Mouse (Mus musculus) forebrain, embryonic 14.5 days (tissue): ENCODE measurements around the gene Gm47791. TPM values are rescaled to one million over a fixed set of nuclear protein-coding genes. Genes with fewer than 3 reads are reported as not detected.

Experiments
- ATAC-seq: fragments of 200-750 bp; cut with Nextera tagmentation; 2 replicates; pipeline ENCODE4 v1.8.0; 2017; ENCODE audit warnings: mild to moderate bottlenecking, moderate library complexity
- DNase-seq: peaks from one replicate; pipeline ENCODE4 v3.0.0-alpha.2; 2015; ENCODE audit warnings: low spot score
- H3K27ac ChIP-seq: fragments of 300-500 bp; sonication (generic); 2 replicates; pipeline ENCODE4 v1.5.1; 2014; ENCODE audit warnings: low read depth, mild to moderate bottlenecking, control low read depth, low read length, moderate library complexity
- H3K27me3 ChIP-seq: fragments of 300-500 bp; sonication (generic); replicated peaks from 2 replicates; pipeline ENCODE4 v1.6.1; 2014; ENCODE audit warnings: low read length, control low read depth, mixed read lengths; ENCODE audit not compliant: control insufficient read depth, insufficient read depth
- H3K36me3 ChIP-seq: fragments of 300-500 bp; sonication (generic); 2 replicates; pipeline ENCODE4 v1.6.1; 2014; ENCODE audit warnings: low read length, control low read depth; ENCODE audit not compliant: control insufficient read depth, insufficient read depth
- H3K4me1 ChIP-seq: fragments of 300-500 bp; sonication (generic); 2 replicates; pipeline ENCODE4 v1.6.1; 2014; ENCODE audit warnings: antibody characterized with exemption, low read length, control low read depth; ENCODE audit not compliant: control insufficient read depth, insufficient read depth
- H3K4me2 ChIP-seq: fragments of 300-500 bp; sonication (generic); 2 replicates; pipeline ENCODE4 v1.6.1; 2014; ENCODE audit warnings: mild to moderate bottlenecking, control low read depth, low read length
- H3K4me3 ChIP-seq: fragments of 300-500 bp; sonication (generic); 2 replicates; pipeline ENCODE4 v1.5.1; 2014; ENCODE audit warnings: low read depth, low read length, control low read depth
- H3K9ac ChIP-seq: fragments of 300-500 bp; sonication (generic); 2 replicates; pipeline ENCODE4 v1.6.1; 2014; ENCODE audit warnings: mild to moderate bottlenecking, low read length, control low read depth, moderate library complexity
- H3K9me3 ChIP-seq: fragments of 300-500 bp; sonication (generic); replicated peaks from 2 replicates; pipeline ENCODE4 v1.6.1; 2016; ENCODE audit warnings: low read length, control low read depth, mixed read lengths; ENCODE audit not compliant: control insufficient read depth
- WGBS: fragments of 180-500 bp; shearing (Covaris S2); extraction: QIAGEN DNeasy Blood & Tissue Kit; methylation state at CpG from one replicate; pipeline ENCODE4 v1.1.7; 2014; 5-methylcytosine and 5-hydroxymethylcytosine counted together
- polyA plus RNA-seq: library from polyadenylated mRNA; unstranded; fragments of >200 nt; fragmentation: Nextera tagmentation; extraction: Ambion mirVana; gene quantifications from 2 replicates; pipeline ENCODE4 v1.2.1, GENCODE M21; 2014

Gene Gm47791
- polyA plus RNA-seq, 1 experiment from 2014 or later, result not detected

GRCm38 (mm10) chr1:82724339-82725025 lies 46.6 kb downstream of the Gm47791 start, which contains the start of gene Mff:
TSS of gene Mff (plus strand) at chr1:82724890.
- ATAC-seq, result peak; percentile 100
- peak within 1 kb of the TSS; percentile 89 for H3K9ac ChIP-seq
- peak within 1 kb of the TSS; percentile 15; the same call in 1 of the 2 replicates for H3K27ac ChIP-seq
- no peaks in the 10 kb centered on the region; the same call in 1 of the 2 replicates for H3K27me3 ChIP-seq
- 10% methylated on average over 38 of the region's 38 CpGs for WGBS
- H3K4me3 ChIP-seq, result peak within 1 kb of the TSS; percentile 61
- no peaks in the 10 kb centered on the region for H3K9me3 ChIP-seq
- DNase-seq, result peak; percentile 98
- H3K4me1 ChIP-seq, result peaks cover 12% of the 10 kb centered on the region
- H3K4me2 ChIP-seq, result peak within 1 kb of the TSS; percentile 97
- peaks cover 12% of the 10 kb centered on the region; the same call in 1 of the 2 replicates for H3K36me3 ChIP-seq

Other genes starting within 250 kb of the Gm47791 start
- gene Col4a4, start 184.4 kb downstream of the Gm47791 start, polyA plus RNA-seq, result 0.21 and 0.24 TPM in 2 replicates
- 0.16 and 0.23 TPM in 2 replicates for gene Col4a3, start 184.3 kb downstream of the Gm47791 start, polyA plus RNA-seq
- 462 and 492 TPM in 2 replicates for gene Mff, start 46.4 kb downstream of the Gm47791 start, polyA plus RNA-seq
- gene Tm4sf20, start 2.8 kb downstream of the Gm47791 start, polyA plus RNA-seq, result not detected in 2 replicates
- 40.4 and 42.3 TPM in 2 replicates for gene Agfg1, start 68.2 kb upstream of the Gm47791 start, polyA plus RNA-seq
- not detected in 2 replicates for gene A030005L19Rik, start 142.1 kb upstream of the Gm47791 start, polyA plus RNA-seq
- gene A030014E15Rik, start 153.7 kb upstream of the Gm47791 start, polyA plus RNA-seq, result not detected in 2 replicates
- not detected in 2 replicates for gene Gm6217, start 160.2 kb upstream of the Gm47791 start, polyA plus RNA-seq
- not detected in 2 replicates for gene A030003K21Rik, start 172.1 kb upstream of the Gm47791 start, polyA plus RNA-seq
- not detected in 2 replicates for gene Gm7544, start 184.8 kb upstream of the Gm47791 start, polyA plus RNA-seq
- gene Gm47955, start 189.0 kb upstream of the Gm47791 start, polyA plus RNA-seq, result not detected in 2 replicates
- gene Gm47959, start 229.3 kb upstream of the Gm47791 start, polyA plus RNA-seq, result not detected in 2 replicates